Mouse (Mus musculus): ENCODE data around the gene Mllt11. TPM values are rescaled to one million over a fixed set of nuclear protein-coding genes. Genes with fewer than 3 reads are reported as not detected.

Mllt11 gene
- polyA plus RNA-seq (2012; rRNA removed) = 18.9 and 21.6 TPM in 2 replicates

- DNase-seq (ENCODE audit: low read depth, low spot score) = no peak
- WGBS = 51% methylated on average over 13 of the region's 13 CpGs
Observed at GRCm38 (mm10) chr3:95231298-95232221, at the start of gene Mllt11. Gene Mllt11 (minus strand): TSS chr3:95232171.

- under 1% methylated on average over 53 of the region's 53 CpGs for WGBS
- peak; percentile 99 for DNase-seq (ENCODE audit: low read depth, low spot score)
Observed at GRCm38 (mm10) chr3:95281216-95282126, 49.5 kb upstream of the Mllt11 start, which contains the start of the genes Mindy1 and Prune1. Gene Mindy1 (plus strand): TSS chr3:95281345. Gene Prune1 (minus strand): TSS chr3:95282076.

- WGBS = 3% methylated on average over 8 of the region's 8 CpGs
- DNase-seq (ENCODE audit: low read depth, low spot score) = no peak
Observed at GRCm38 (mm10) chr3:95280747-95281146, 48.8 kb upstream of the Mllt11 start.

GRCm38 (mm10) chr3:95277149-95277551 lies 45.2 kb upstream of the Mllt11 start:
- DNase-seq (ENCODE audit: low read depth, low spot score) = no peak
- WGBS = 65% methylated on average over 1 of the region's 1 CpGs

DNA sequence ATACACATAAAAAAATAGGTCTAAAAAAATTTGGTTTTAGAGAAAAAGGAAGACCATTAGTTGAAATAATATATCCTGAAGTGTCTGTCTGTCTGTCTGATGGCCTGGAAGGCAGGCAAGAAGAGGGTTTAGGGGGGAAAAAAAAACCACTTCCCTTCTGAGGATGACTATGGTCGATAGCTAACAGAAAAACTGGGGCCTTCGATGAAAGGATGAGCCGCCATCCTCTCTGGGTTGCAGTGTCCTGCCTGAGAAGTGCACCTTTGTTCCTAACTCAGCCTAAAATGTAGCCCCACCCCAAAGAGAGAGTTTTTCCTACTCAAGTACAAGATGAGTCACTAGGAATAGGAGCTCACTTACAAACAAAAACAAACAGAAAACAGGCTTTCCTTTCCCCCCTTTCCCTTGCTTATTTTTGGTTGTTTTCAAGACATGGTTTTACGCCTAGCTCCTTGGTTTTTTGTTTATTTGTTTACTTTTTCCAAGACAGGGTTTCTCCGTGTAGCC lies 44.5 kb upstream of the Mllt11 start:
- WGBS = 64% methylated on average over 5 of the region's 5 CpGs
- no peak for DNase-seq (ENCODE audit: low read depth, low spot score)

GRCm38 (mm10) chr3:95275161-95275560 lies 43.2 kb upstream of the Mllt11 start:
- no peak for DNase-seq (ENCODE audit: low read depth, low spot score)

GRCm38 (mm10) chr3:95274453-95274852 lies 42.5 kb upstream of the Mllt11 start:
- DNase-seq (ENCODE audit: low read depth, low spot score) = no peak
- WGBS = 92% methylated on average over 4 of the region's 4 CpGs

More at GRCm38 (mm10) chr3:95275161-95275560, 43.2 kb upstream of the Mllt11 start:
- WGBS = 71% methylated on average over 6 of the region's 6 CpGs

GRCm38 (mm10) chr3:95273471-95273870 lies 41.5 kb upstream of the Mllt11 start:
- 85% methylated on average over 5 of the region's 5 CpGs for WGBS
- no peak for DNase-seq (ENCODE audit: low read depth, low spot score)

- WGBS = 87% methylated on average over 12 of the region's 12 CpGs
Observed at GRCm38 (mm10) chr3:95270766-95271364, 38.9 kb upstream of the Mllt11 start.

GRCm38 (mm10) chr3:95269789-95270188 lies 37.8 kb upstream of the Mllt11 start:
- no peak for DNase-seq (ENCODE audit: low read depth, low spot score)
- 89% methylated on average over 5 of the region's 5 CpGs for WGBS

More at GRCm38 (mm10) chr3:95270766-95271364, 38.9 kb upstream of the Mllt11 start:
- DNase-seq (ENCODE audit: low read depth, low spot score) = no peak

- no peak for DNase-seq (ENCODE audit: low read depth, low spot score)
Observed at GRCm38 (mm10) chr3:95267855-95268254, 35.9 kb upstream of the Mllt11 start.

- WGBS = 97% methylated on average over 3 of the region's 3 CpGs
Observed at GRCm38 (mm10) chr3:95266052-95266451, 34.1 kb upstream of the Mllt11 start.

DNA sequence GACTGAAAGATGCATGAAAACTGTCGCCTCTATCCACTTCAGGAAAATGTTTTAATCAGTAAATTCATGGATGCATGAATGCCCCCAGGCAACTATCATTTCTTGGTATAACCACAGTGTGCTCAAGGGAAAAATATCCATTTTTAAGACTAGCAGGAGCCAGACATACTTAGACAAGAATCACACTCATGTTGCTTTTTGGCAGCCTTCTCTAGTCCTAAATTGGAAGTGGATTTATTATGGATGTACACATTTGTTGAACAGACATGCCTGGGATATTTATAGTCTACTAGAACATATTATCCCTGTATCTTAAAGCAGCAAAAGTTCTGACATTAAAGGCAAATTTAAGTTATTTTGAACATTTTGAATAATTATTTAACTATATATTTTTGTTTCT lies 32.8 kb upstream of the Mllt11 start:
- WGBS = 79% methylated on average over 1 of the region's 1 CpGs
- no peak for DNase-seq (ENCODE audit: low read depth, low spot score)

More at GRCm38 (mm10) chr3:95266052-95266451, 34.1 kb upstream of the Mllt11 start:
- no peak for DNase-seq (ENCODE audit: low read depth, low spot score)

GRCm38 (mm10) chr3:95263089-95263739 lies 31.2 kb upstream of the Mllt11 start:
- 36% methylated on average over 11 of the region's 11 CpGs for WGBS

GRCm38 (mm10) chr3:95261975-95262374 lies 30.0 kb upstream of the Mllt11 start:
- WGBS = 92% methylated on average over 4 of the region's 4 CpGs
- no peak for DNase-seq (ENCODE audit: low read depth, low spot score)

More at GRCm38 (mm10) chr3:95263089-95263739, 31.2 kb upstream of the Mllt11 start:
- DNase-seq (ENCODE audit: low read depth, low spot score) = peak; percentile 54

- 87% methylated on average over 5 of the region's 5 CpGs for WGBS
- no peak for DNase-seq (ENCODE audit: low read depth, low spot score)
Observed at GRCm38 (mm10) chr3:95256931-95257330, 25.0 kb upstream of the Mllt11 start.

DNA sequence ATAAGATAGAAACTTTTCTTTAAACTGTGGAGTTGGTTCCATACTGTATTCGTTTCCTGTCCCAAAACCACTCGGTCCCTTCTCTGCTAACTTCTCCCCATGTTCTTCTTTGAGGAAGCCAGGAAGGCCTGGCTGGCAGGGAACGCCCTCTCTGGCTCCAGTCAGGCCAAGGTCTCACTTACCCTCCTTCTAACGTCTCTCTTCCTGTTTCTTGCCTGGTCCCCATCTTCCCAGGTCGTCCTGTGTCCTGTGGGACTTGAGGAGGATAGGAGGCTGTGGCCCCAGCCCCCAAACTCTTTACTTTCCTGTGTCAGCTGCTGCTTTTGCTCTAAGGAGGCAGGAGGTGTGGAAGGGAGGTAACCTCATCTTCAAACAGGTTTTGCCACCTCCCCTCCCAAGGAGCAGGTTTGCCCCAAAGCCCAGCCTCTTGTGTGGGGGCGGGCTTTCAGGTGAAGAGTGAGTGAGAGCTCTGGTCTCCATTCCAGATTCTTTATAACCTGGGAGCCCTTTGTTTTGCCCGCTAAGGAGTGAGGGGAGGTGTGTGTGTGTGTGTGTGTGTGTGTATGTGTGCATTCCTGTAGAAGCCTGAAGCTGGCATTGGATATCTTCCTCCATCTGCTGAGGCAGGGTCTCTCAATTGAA lies 18.9 kb upstream of the Mllt11 start, which contains the start of gene Bnipl:
Gene Bnipl, minus strand, starts transcription at position 411 of the 642 bp plus-strand sequence.
- DNase-seq (ENCODE audit: low read depth, low spot score) = no peak
- 32% methylated on average over 7 of the region's 7 CpGs for WGBS

DNA sequence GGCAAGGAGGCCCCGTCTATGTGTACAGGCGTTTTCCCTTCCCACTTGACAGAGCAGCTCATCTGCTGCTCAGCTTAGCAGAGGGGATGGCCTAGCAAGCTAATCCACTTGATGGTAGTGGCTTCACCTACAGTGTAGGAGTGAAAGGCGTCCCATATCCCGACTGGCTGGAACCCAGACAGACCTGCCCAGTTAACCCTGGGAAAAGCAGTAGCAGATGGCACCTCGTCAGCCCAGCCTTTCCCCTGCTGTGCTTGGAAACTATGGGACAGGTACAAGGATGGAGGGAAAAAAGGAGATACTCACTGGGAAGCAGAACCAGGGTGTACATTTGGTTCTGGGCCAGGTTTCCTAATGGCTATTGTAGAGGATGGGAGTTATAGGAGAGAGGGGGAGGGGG lies 18.4 kb upstream of the Mllt11 start:
- 73% methylated on average over 5 of the region's 5 CpGs for WGBS
- DNase-seq (ENCODE audit: low read depth, low spot score) = no peak
